Mouse (Mus musculus) hindbrain, embryonic 10.5 days (tissue): Measurements from ENCODE around the gene Zdhhc19. TPM values are rescaled to one million over a fixed set of nuclear protein-coding genes. Genes with fewer than 3 reads are reported as not detected.

Experiments used
- DNase-seq: peaks from one replicate; pipeline ENCODE4 v3.0.0-alpha.2; 2017; ENCODE audit warnings: low spot score
- H3K27ac ChIP-seq: fragments of 300-500 bp; sonication (generic); 2 replicates; pipeline ENCODE4 v1.5.1; 2016; ENCODE audit warnings: mild to moderate bottlenecking, moderate library complexity
- H3K27me3 ChIP-seq: fragments of 300-500 bp; sonication (generic); 2 replicates; pipeline ENCODE4 v1.6.1; 2016; ENCODE audit warnings: mild to moderate bottlenecking; ENCODE audit not compliant: poor library complexity, insufficient read depth, severe bottlenecking
- H3K36me3 ChIP-seq: fragments of 300-500 bp; sonication (generic); 2 replicates; pipeline ENCODE4 v1.6.1; 2016; ENCODE audit warnings: mild to moderate bottlenecking, moderate library complexity
- H3K4me1 ChIP-seq: fragments of 300-500 bp; sonication (generic); replicated peaks from 2 replicates; pipeline ENCODE4 v1.6.1; 2016; ENCODE audit warnings: mild to moderate bottlenecking
- H3K4me3 ChIP-seq: fragments of 300-500 bp; sonication (generic); 2 replicates; pipeline ENCODE4 v1.5.1; 2016; ENCODE audit warnings: mild to moderate bottlenecking, moderate library complexity
- H3K9me3 ChIP-seq: fragments of 300-500 bp; sonication (generic); 2 replicates; pipeline ENCODE4 v1.6.1; 2016; ENCODE audit warnings: mild to moderate bottlenecking, moderate library complexity
- WGBS: fragments of 180-500 bp; shearing (Covaris S2); methylation state at CpG from one replicate; pipeline ENCODE4 v1.1.7; 2016; 5-methylcytosine and 5-hydroxymethylcytosine counted together
- polyA plus RNA-seq: library from polyadenylated mRNA; unstranded; fragments of >200 nt; fragmentation: Nextera tagmentation; extraction: Ambion mirVana; gene quantifications from 2 replicates; pipeline ENCODE4 v1.2.1, GENCODE M21; 2016

Zdhhc19 gene
- polyA plus RNA-seq, 1 experiment from 2014 or later, result not detected

DNA sequence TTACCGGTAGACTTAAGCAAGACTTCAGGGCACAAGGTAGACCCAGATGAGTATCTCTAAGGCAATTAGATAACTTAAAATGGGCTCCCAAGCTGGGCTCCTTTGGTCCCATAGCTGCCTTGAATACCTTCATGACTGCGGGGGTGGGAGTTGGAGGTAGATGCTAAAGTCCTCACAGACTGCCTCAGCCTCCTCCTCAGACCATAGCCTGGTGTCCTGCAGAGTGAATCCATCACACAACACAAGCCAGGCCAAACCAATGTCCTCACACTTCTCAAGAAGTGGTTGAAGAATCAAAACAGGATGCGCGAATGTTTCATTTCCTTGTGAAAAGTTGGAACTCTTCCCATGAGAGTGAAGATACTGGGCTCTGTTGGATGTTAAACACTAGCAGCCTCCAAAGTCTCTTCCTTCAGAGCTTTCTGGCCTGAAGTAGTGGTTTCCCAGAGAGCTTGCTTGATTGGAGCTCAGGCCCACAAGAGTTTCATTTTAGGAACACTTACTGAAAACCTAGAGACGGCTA, 97.3 kb downstream of the Zdhhc19 start:
- no peak overlapping the region for H3K4me3 ChIP-seq
- no peaks in the 10 kb centered on the region for H3K27me3 ChIP-seq
- no peak overlapping the region for H3K27ac ChIP-seq
- no peak for DNase-seq
- no peaks in the 10 kb centered on the region for H3K36me3 ChIP-seq
- H3K4me1 ChIP-seq, result peaks cover 7% of the 10 kb centered on the region
- H3K9me3 ChIP-seq, result no peaks in the 10 kb centered on the region
- 94% methylated on average over 5 of the region's 5 CpGs for WGBS

DNA sequence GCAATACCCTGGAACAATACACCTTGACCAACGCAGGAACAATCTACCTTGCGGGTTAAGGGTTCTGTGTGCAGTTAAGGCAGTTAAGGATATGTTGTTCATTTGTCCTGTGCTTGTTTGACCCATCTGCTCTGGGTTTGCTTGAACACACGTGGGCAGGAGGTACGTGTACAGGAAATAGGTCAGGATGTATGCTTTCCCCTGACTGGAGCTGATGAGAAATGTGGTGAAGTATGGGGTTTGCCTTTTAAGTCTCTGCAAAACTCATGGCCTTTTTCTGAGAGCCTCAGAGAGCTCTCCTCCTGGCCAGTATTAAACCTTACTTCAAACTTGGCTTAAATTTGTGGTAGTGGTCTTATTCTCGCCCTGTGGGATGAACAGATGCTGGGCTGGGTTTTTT, 97.9 kb downstream of the Zdhhc19 start:
- Histone ChIP-seq H3K27me3 (no peaks in the 10 kb centered on the region), H3K4me1 (peaks cover 7% of the 10 kb centered on the region), H3K36me3 (no peaks in the 10 kb centered on the region), H3K4me3 (no peak overlapping the region), H3K9me3 (no peaks in the 10 kb centered on the region), H3K27ac (no peak overlapping the region)
- WGBS, result 83% methylated on average over 5 of the region's 5 CpGs
- DNase-seq, result no peak

DNA sequence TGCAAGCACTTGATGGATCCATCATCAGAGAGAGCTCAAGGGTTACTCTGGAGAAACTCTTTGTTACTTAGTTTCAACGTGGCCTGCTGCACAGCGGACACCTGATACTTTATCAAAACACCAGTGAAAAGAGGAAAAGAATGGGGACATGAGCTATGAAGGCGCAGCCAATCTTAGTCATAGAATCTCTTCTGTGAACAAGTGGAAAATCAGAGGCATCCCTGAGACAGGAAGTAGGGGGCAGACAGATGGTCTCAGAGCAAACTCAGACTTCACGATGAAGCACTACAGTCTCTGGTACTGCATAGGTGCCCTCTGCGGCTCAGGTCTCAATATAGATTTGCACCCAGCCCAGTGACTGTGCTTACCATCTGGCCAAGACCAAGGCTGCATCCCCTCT, 98.6 kb downstream of the Zdhhc19 start:
- Histone ChIP-seq H3K27me3 (no peaks in the 10 kb centered on the region), H3K9me3 (no peaks in the 10 kb centered on the region), H3K4me1 (peaks cover 7% of the 10 kb centered on the region), H3K27ac (no peak overlapping the region), H3K4me3 (no peak overlapping the region), H3K36me3 (no peaks in the 10 kb centered on the region)
- WGBS, result 71% methylated on average over 5 of the region's 5 CpGs
- DNase-seq, result no peak

DNA sequence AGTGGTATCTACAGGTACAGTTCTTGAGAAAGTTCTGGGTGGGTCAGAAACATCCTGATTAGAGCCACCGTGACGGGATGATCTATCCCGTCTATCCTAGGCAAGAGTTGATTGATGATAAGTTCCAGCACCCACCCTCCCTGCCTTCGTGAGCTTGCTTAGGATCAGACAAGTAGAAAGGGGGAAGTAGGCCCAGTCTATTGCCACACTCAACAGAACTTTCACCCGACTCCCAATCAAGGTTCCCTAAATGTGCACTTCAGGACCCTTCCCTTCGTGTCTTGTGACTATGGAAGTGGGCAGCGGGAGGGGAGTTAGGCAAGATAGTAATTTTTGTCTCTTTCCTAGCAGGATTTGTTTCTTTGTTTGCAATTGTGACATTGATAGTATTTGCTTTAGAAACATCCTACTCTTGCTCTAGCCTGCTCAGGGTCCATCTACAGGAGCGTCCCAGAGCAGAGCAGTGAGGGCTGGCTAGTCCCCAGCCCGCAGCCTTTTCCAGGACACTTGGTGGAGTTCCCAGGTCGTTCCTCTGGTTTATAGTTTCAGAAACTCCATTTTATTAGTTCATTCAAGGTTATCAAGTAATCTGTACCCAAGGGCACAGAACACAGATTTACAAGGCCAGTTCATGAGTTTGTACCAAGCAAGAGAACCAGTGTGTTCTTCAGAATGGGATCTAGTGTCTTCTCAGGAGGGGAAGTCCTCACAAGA, 99.2 kb downstream of the Zdhhc19 start:
- H3K27ac ChIP-seq, result no peak overlapping the region
- no peaks in the 10 kb centered on the region for H3K27me3 ChIP-seq
- H3K4me1 ChIP-seq, result peaks cover 7% of the 10 kb centered on the region
- DNase-seq, result no peak
- WGBS, result 89% methylated on average over 10 of the region's 10 CpGs
- H3K4me3 ChIP-seq, result no peak overlapping the region
- H3K36me3 ChIP-seq, result no peaks in the 10 kb centered on the region
- no peaks in the 10 kb centered on the region for H3K9me3 ChIP-seq

DNA sequence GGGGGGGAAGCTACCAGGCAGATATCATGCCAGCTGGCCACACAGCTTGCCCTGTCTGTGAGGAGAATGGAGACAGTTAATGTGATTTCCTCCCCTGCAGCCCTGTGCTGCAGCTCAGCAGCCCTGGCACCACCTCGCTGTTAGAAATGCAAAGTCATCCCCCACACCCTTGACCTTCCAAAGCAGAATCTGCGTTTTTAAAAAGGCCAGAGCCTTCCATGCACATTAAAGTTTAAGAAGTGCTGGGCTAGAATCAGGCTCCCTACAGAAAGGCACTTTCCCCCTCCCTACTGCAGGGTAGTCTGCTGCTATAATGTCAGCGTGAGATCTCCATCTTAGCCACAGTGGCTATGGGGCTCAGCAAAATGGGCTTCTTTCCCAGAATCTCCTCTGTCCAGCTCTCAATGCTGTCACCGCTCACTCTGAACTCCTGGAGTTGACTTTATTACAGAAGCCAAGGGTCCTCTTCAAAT, 101.9 kb downstream of the Zdhhc19 start:
- 42% methylated on average over 4 of the region's 4 CpGs for WGBS

DNA sequence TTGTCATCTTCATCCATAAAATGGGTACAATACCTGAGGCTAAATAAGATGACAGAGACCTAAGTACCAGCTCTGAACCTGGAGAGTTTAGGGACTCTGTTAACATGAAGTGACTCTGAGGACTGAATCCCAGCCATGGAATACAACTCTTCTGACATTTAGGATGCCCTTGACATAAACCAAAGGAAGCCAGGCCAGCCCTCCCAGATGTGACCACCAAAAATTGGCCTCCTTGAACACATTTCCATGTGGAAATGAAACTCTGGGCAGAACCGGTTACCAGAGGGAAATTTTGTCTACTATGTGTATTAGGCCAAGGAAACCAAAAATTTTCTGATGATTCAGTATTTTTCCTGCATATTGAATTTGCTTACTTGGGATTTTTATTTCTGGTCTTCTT, 103.1 kb downstream of the Zdhhc19 start:
- no peaks in the 10 kb centered on the region for H3K27me3 ChIP-seq
- H3K27ac ChIP-seq, result no peak overlapping the region
- H3K4me1 ChIP-seq, result peaks cover 7% of the 10 kb centered on the region
- WGBS, result 89% methylated on average over 1 of the region's 1 CpGs
- H3K9me3 ChIP-seq, result no peaks in the 10 kb centered on the region
- no peak for DNase-seq
- H3K4me3 ChIP-seq, result no peak overlapping the region
- no peaks in the 10 kb centered on the region for H3K36me3 ChIP-seq

More for the DNA sequence above, 101.9 kb downstream of the Zdhhc19 start:
- Histone ChIP-seq H3K27ac (peak overlapping the region; percentile 16; the same call in 1 of the 2 replicates), H3K27me3 (no peaks in the 10 kb centered on the region), H3K4me3 (no peak overlapping the region), H3K36me3 (no peaks in the 10 kb centered on the region), H3K9me3 (no peaks in the 10 kb centered on the region), H3K4me1 (peaks cover 7% of the 10 kb centered on the region)
- DNase-seq, result no peak

DNA sequence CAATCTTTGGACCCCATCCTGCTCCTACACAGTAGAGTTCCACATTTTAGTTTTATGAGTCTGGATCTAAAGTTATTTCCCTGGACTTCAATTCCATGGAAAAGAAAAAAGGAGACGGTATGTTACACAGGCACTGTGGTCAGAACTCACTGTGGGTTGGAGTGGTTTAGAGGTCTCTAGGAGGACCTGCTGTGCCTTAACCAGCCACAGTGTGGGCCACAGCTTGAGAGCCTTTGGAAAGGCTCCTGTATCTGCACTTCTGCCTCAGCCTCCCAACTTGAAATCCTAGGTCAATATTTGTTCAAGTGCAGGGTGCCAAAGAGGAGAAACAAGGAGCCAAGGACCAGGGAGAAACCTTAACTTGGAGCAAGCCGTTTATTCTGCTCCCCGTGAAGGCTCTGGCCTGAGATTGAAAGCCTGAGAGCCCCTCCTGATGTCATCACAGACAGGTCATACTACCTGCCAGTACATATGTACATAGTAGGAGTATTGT, 106.2 kb downstream of the Zdhhc19 start:
- Histone ChIP-seq H3K4me3 (no peak overlapping the region), H3K9me3 (no peaks in the 10 kb centered on the region), H3K27ac (no peak overlapping the region), H3K4me1 (peaks cover 7% of the 10 kb centered on the region), H3K36me3 (no peaks in the 10 kb centered on the region), H3K27me3 (peaks cover 8% of the 10 kb centered on the region; the same call in 1 of the 2 replicates)
- no peak for DNase-seq
- 68% methylated on average over 3 of the region's 3 CpGs for WGBS

DNA sequence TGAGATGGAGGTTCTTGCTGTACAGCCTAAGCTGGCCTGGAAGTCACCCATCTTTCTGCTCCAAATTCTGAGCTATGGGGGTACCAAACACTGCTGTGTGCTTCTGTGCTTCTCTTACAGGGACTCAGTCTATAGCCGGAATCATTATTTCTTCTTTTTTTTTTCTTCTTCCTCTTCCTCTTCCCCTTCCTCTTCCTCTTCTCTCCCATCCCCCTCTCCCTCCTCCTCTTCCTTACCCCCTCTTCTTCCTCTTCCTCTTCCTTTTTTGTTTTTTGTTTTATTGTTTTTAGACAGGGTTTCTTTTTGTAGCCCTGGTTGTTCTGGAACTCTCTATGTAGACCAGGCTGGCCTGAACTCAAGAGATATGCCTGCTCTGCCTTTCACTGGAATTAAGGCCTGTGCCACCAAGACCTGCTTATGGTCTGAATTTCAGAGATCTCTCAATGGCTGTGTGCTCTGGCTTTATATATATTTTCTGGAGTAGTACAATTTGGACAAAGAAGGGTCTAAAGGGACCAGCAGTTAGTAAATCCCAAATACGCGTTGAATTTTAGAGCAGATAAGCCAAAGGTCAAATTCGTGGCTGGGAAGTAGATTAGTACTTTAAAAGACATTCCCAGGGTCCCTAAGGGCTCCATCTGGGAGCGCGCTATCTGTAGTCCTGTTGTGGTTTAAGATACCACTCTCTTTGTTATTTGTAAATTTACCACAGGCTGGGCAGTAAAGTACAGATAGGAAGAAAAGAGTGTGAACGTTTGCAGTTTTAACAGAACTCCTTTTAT, 111.7 kb downstream of the Zdhhc19 start:
- H3K27ac ChIP-seq, result peak overlapping the region; percentile 98; the same call in 1 of the 2 replicates
- WGBS, result 73% methylated on average over 7 of the region's 7 CpGs
- DNase-seq, result no peak
- no peak overlapping the region for H3K4me3 ChIP-seq
- H3K4me1 ChIP-seq, result peaks cover 26% of the 10 kb centered on the region
- peaks cover 17% of the 10 kb centered on the region; the same call in 1 of the 2 replicates for H3K27me3 ChIP-seq
- H3K9me3 ChIP-seq, result no peaks in the 10 kb centered on the region
- peaks cover under 1% of the 10 kb centered on the region; the same call in 1 of the 2 replicates for H3K36me3 ChIP-seq

DNA sequence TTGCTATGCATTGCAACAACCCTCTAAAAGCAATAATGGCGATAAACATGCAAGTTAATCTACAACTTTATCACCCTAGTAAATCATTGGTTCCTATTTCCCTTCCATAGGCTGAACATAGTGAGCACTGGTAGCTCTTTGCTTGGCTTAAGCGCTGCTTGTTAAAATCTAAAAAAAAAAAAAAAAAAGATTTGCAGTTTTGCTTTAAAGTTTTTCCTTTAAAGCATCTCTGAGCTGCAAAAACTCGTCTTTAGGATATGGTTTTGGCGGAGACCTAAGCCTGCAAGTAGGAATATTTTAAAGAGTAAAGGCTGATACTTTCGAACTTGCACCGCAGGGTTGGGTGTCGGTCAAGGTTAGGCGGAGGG, 112.3 kb downstream of the Zdhhc19 start:
- peaks cover 26% of the 10 kb centered on the region for H3K4me1 ChIP-seq
- peaks cover 17% of the 10 kb centered on the region; the same call in 1 of the 2 replicates for H3K27me3 ChIP-seq
- H3K36me3 ChIP-seq, result peaks cover 5% of the 10 kb centered on the region; the same call in 1 of the 2 replicates
- no peaks in the 10 kb centered on the region for H3K9me3 ChIP-seq
- peak overlapping the region; percentile 98 for H3K27ac ChIP-seq
- peak overlapping the region; percentile 91 for H3K4me3 ChIP-seq
- 12% methylated on average over 8 of the region's 8 CpGs for WGBS
- DNase-seq, result no peak

DNA sequence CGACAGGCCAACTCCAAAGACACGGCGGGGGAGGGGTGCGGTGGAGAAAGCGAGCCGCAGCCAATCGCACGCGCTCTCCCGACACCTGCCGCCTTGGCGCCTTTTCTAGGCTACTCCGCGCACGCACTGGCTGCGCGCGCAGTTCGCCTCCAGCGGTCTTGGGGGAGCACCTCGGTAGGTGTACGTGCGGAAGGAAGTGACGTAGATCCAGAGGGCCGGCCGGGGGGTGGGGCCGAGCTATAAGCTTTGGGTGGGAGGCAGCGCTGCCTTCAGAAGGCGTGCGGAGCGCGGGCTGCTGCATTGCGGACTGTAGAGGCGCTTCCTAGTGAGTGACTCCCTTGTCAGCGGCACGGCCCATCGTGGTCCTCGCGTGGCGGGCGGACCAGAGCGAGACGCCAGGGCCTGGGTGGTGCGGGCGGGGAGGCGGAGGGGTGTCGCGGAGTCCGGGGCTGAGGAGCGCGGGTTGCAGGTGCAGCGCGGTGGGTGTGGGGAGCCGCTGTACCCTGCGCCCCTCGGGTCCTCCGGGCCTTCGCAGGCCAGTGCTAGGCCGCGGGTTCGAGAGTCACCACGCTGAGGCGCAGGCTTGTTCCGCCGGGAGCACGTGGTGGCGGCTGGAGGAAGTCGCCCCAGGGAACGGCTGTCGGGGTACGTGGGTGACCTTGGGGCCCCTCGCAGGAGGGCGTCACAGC, 112.8 kb downstream of the Zdhhc19 start, which contains the start of gene Tfrc:
Gene Tfrc (plus strand): TSS at position 209 of the 689 bp plus-strand sequence.
- H3K4me1 ChIP-seq, result peaks cover 26% of the 10 kb centered on the region
- H3K9me3 ChIP-seq, result no peaks in the 10 kb centered on the region
- peaks cover 17% of the 10 kb centered on the region; the same call in 1 of the 2 replicates for H3K27me3 ChIP-seq
- peaks cover 10% of the 10 kb centered on the region; the same call in 1 of the 2 replicates for H3K36me3 ChIP-seq
- peak; percentile 99 for DNase-seq
- peak within 1 kb of the TSS; percentile 98 for H3K27ac ChIP-seq
- H3K4me3 ChIP-seq, result peak within 1 kb of the TSS; percentile 91
- WGBS, result under 1% methylated on average over 70 of the region's 73 CpGs

DNA sequence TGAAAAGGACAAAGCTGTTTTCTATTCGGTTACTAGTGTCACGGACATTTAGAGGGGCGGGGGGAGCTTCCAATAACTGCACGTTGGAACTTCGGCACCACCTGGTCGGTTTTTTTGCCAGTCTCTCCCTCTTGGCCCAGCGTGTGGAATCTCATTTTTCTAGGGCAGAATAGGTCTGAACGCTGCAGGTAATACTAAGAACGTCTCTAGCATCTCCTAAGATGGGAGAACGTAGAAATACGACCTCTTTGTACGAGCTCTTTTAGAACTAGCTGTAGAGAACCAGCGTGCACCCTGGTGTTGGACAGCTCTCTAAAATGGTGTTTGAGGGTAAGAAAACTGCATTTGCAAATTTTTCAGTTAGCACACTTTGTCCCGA, 113.3 kb downstream of the Zdhhc19 start:
- no peak for DNase-seq
- WGBS, result under 1% methylated on average over 14 of the region's 14 CpGs
- peaks cover 15% of the 10 kb centered on the region for H3K36me3 ChIP-seq

More for the DNA sequence above, 113.3 kb downstream of the Zdhhc19 start:
- H3K4me3 ChIP-seq, result peak overlapping the region; percentile 91
- no peaks in the 10 kb centered on the region for H3K9me3 ChIP-seq
- peak overlapping the region; percentile 98 for H3K27ac ChIP-seq
- H3K27me3 ChIP-seq, result peaks cover 17% of the 10 kb centered on the region; the same call in 1 of the 2 replicates
- peaks cover 26% of the 10 kb centered on the region for H3K4me1 ChIP-seq
